ENCODE assay signal across 25 mouse cellular contexts in the genomic region with DNA sequence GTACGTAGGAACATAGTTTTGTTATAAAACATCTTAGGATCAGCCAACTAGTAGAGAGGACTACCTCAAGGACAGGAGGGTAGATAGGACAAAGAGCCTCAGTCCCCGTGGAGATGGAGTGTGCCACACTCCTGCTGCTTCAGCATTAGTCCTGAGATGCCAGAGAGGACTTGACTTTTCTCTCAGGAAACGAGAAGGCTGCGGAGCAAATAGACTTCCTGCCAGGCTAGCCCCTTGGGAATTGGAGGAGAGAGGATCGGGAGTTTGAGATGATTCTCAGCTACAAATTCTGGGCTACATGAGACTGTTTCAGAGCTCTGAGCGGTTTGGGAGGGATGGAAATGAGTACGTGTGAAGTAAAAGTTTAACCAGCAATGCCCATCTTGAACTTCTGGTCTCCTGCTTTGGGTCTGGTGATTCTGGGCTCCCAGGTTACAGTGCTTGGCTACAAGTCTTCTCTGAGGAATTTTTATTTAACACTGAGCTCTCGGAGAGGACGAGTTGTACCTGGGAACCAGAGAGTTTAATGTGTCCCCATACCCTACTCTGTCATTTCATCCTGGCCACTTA. TPM values are rescaled to one million over a fixed set of nuclear protein-coding genes. Genes with fewer than 3 reads are reported as not detected.
DNase-seq lines count a peak whose midpoint lies in the region; ATAC-seq and TF ChIP-seq lines count a peak whose summit lies in the region.
"Had no signal": no experiment of that assay in that cellular context is flagged by ENCODE, and none has a peak within 500 bp of the region (broad histone marks: within the 10 kb centered on the region; RNA-seq: fewer than 3 reads in every experiment).

No protein-coding gene starts in this region.

- peak; percentile 59 for DNase-seq in adrenal gland, postnatal 14 days
- no peak for DNase-seq in adrenal gland, postnatal 4 days (ENCODE audit: low spot score in 2 of 2)
- DNase-seq in kidney, adult 2 months = peak; percentile 84
- peak; percentile 55 to 66 for DNase-seq in kidney, adult 8-10 months
- DNase-seq in kidney, postnatal 14 days = peak; percentile 41
- no peak for DNase-seq in embryo, embryonic 10.5 days (ENCODE audit: low spot score)
- no peak for DNase-seq in layer of hippocampus, postnatal 14 days (ENCODE audit: low spot score in 2 of 2)
- DNase-seq: adrenal gland, postnatal 36 days; cerebellum, adult 11-12 months; cerebellum, adult 9-11 months; cerebellum, postnatal 36 days; gastrocnemius, adult 2 months; gastrocnemius, postnatal 25 days; heart, postnatal 10 days; heart, postnatal 4 days had no signal

- no peaks in the 10 kb centered on the region for H3K9me3 ChIP-seq in kidney, embryonic 15.5 days (replicated peaks)
- H3K9me3 ChIP-seq: embryonic facial prominence, embryonic 15.5 days; forebrain, embryonic 10.5 days; heart, embryonic 10.5 days had no signal

- no peak overlapping the region for H3K4me3 ChIP-seq in kidney, adult 2 months (ENCODE audit: insufficient read depth, low read depth, low read length)
- H3K4me3 ChIP-seq in kidney, embryonic 15.5 days (replicated peaks) = no peak overlapping the region
- H3K4me3 ChIP-seq: embryonic facial prominence, embryonic 15.5 days; erythroblast, embryonic 14.5 days; forebrain, embryonic 10.5 days; gastrocnemius, adult 2 months; heart, embryonic 10.5 days; hindbrain, embryonic 12.5 days had no signal

- no peak overlapping the region for H3K4me2 ChIP-seq in kidney, embryonic 15.5 days
- H3K4me2 ChIP-seq: embryonic facial prominence, embryonic 15.5 days; hindbrain, embryonic 12.5 days had no signal

- TF ChIP-seq POLR2A in kidney, adult 2 months (IDR thresholded peaks at IDR 0.05; ENCODE audit: low read depth, low read length) = no peak

- H3K9ac ChIP-seq in kidney, embryonic 15.5 days = no peak overlapping the region
- H3K9ac ChIP-seq: embryonic facial prominence, embryonic 15.5 days; hindbrain, embryonic 12.5 days had no signal

- 28% methylated on average over 9 of the region's 9 CpGs for WGBS in kidney, adult 2 months
- WGBS in kidney, embryonic 15.5 days = 67% methylated on average over 9 of the region's 9 CpGs

- H3K36me3 ChIP-seq in kidney, adult 2 months (ENCODE audit: control insufficient read depth, insufficient read depth, low read length) = peaks cover under 1% of the 10 kb centered on the region; the same call in 1 of the 2 replicates
- peaks cover 28% of the 10 kb centered on the region for H3K36me3 ChIP-seq in kidney, embryonic 15.5 days

- ATAC-seq in kidney, embryonic 15.5 days (replicated peaks; ENCODE audit: low FRiP score) = no peak
- ATAC-seq: forebrain, embryonic 14.5 days; hindbrain, embryonic 16.5 days had no signal

- peak overlapping the region; percentile 80 for H3K27ac ChIP-seq in kidney, adult 2 months (ENCODE audit: insufficient read depth, low read depth, low read length)
- H3K27ac ChIP-seq in kidney, embryonic 15.5 days = no peak overlapping the region
- H3K27ac ChIP-seq: embryonic facial prominence, embryonic 15.5 days; forebrain, embryonic 10.5 days; gastrocnemius, adult 2 months; heart, embryonic 10.5 days; hindbrain, embryonic 12.5 days had no signal

- TF ChIP-seq CTCF in kidney, adult 2 months (conservative IDR thresholded peaks at IDR 0.05; ENCODE audit: insufficient read depth, insufficient read length, low read depth, low read length) = no peak

- H3K27me3 ChIP-seq in kidney, adult 2 months (replicated peaks; ENCODE audit: control insufficient read depth, insufficient read depth, low read length) = no peaks in the 10 kb centered on the region
- no peaks in the 10 kb centered on the region for H3K27me3 ChIP-seq in kidney, embryonic 15.5 days
- H3K27me3 ChIP-seq: embryonic facial prominence, embryonic 15.5 days; hindbrain, embryonic 12.5 days had no signal

- H3K4me1 ChIP-seq in kidney, adult 2 months (ENCODE audit: control insufficient read depth, insufficient read depth, low read length) = peaks cover 28% of the 10 kb centered on the region
- H3K4me1 ChIP-seq in kidney, embryonic 15.5 days = peaks cover 3% of the 10 kb centered on the region; the same call in 1 of the 2 replicates
- H3K4me1 ChIP-seq: embryonic facial prominence, embryonic 15.5 days; forebrain, embryonic 10.5 days; heart, embryonic 10.5 days; hindbrain, embryonic 12.5 days had no signal

RNA-seq across cellular contexts. Expression of a gene that starts 32.4 kb away (rescaled TPM):
- 777 and 832 TPM in 2 replicates for total RNA-seq in adrenal gland, postnatal 14 days (2021)
- 100 to 1,000 TPM; 245 to 281 TPM for total RNA-seq in adrenal gland, postnatal 4 days (2021)
- polyA plus RNA-seq in kidney, adult 2 months (2012; rRNA removed) = 328 and 349 TPM in 2 replicates
- polyA plus RNA-seq in kidney, embryonic 15.5 days (2015; fragmentation: Nextera tagmentation; extraction: Ambion mirVana) = 202 and 210 TPM in 2 replicates
- total RNA-seq in layer of hippocampus, postnatal 14 days (2021) = 100 to 1,000 TPM; 142 to 144 TPM

RNA-seq across cellular contexts. Expression of a gene that starts 59.2 kb away (rescaled TPM):
- total RNA-seq in adrenal gland, postnatal 14 days (2021) = 0.07 and 0.08 TPM in 2 replicates
- total RNA-seq in adrenal gland, postnatal 4 days (2021) = under 1 TPM; 0.08 to 0.11 TPM
- 0.03 TPM in 2 replicates for polyA plus RNA-seq in kidney, adult 2 months (2012; rRNA removed)
- 0.08 TPM in 2 replicates for polyA plus RNA-seq in kidney, embryonic 15.5 days (2015; fragmentation: Nextera tagmentation; extraction: Ambion mirVana)
- 1 to 10 TPM; 1.3 to 2.3 TPM for total RNA-seq in layer of hippocampus, postnatal 14 days (2021)
- total RNA-seq: granulocyte monocyte progenitor cell, adult 5-6 weeks; MEL had no signal

Comparison
In these comparisons a context has a peak if more than half of its experiments do, and no peak if none do; other contexts are left out.
1. DNase-seq: peak in adrenal gland, postnatal 14 days (single experiment), kidney, adult 2 months (single experiment), kidney, adult 8-10 months (2 of 2) and kidney, postnatal 14 days (single experiment); none in adrenal gland, postnatal 4 days (0 of 2), embryo, embryonic 10.5 days (single experiment) and layer of hippocampus, postnatal 14 days (0 of 2).